Mouse (Mus musculus) granulocyte monocyte progenitor cell, adult 5-6 weeks (primary cell): ENCODE data around the gene Gm14391. TPM values are rescaled to one million over a fixed set of nuclear protein-coding genes. Genes with fewer than 3 reads are reported as not detected.
"Not testable (repeated sequence)": the region's sequence is repeated elsewhere in the genome, so short reads cannot be mapped to it uniquely, and the experiment has no call there.

Experiments used
- ATAC-seq: replicated peaks from 2 replicates; pipeline ENCODE4 v1.8.0; 2016; ENCODE audit warnings: mild to moderate bottlenecking, moderate TSS enrichment, inconsistent platforms; ENCODE audit not compliant: poor library complexity, severe bottlenecking
- total RNA-seq, 2 experiments: library from RNA; stranded (forward) in 1 of 2; stranded (reverse) in 1 of 2; fragments of 200-712, 200-1000 nt in 1 of 2; fragments of >200 nt in 1 of 2; fragmentation: Nextera tagmentation in 1 of 2; gene quantifications; 2 replicates each; pipeline ENCODE4 v1.2.3; 2014 to 2017

Gene Gm14391
- total RNA-seq (2014; fragmentation: Nextera tagmentation), result 7.6 and 11.2 TPM in 2 replicates
- total RNA-seq (2017), result 12.1 and 24.7 TPM in 2 replicates

GRCm38 (mm10) chr2:175206732-175207131, at the start of gene Gm14391:
Gm14391 (minus strand) TSS chr2:175206917.
- ATAC-seq, result peak; percentile 61; the same call in 1 of the 2 replicates

GRCm38 (mm10) chr2:175179008-175179407, 27.7 kb downstream of the Gm14391 start:
- ATAC-seq, result not testable (repeated sequence)

DNA sequence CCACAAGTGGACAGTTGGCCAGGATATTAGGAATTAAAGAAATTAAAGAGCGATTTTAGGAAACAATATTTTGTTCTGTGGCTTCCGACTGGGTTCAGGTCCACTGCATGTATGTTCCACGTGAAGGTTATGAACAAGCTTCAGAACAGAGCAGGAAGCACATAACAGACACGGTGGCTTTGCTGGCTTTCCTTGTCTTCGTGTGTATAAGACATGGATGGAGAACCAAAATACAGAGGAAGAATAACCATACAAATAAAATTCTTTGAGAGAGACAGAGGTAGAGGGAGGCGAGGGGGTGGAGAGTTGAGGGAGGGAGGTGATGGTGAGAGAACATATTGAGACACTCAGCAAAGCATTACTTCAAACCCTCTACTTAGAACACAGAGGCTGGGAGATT, 30.4 kb downstream of the Gm14391 start:
- no peak for ATAC-seq

DNA sequence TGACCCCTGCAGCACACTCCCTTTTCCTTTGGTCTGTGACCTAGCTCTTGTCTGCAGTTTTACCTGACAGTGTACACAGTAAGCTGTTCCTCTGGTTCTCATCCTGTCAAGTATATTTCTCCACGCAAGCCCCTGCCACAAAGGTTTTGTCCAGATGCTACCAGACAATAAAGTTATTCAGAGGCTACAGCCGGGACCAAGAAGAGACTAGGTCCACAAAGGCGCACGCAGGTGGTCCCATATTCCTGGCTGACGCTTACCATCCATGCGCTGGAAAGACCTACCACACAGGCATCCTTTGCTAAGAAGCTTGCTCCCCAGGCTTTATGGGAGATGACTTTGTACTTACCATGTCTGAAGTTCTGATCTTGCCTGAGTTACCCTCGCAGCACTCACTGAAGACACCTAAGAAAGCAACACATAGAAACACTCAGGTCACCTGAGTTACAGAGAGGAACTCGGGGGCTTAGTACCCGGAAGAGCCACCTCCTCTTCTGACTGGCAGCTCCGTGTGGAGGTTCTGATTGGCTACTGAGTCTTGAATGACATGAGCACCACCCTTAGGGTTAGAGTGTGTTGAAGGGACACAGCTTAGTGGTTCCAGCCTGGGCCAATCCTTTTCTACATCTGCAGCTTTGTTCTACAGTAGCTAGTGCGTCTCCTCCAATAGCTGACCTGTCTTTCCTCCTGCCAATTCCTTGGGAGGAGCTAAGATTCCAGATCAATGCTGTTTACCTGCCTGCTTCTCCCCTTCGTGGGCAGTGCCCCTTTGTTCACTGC, 31.1 kb downstream of the Gm14391 start, which contains the start of gene Gm14443:
TSS of gene Gm14443 (minus strand) at position 471 of the 780 bp plus-strand sequence.
- ATAC-seq, result not testable (repeated sequence)

GRCm38 (mm10) chr2:175174058-175174457, 32.7 kb downstream of the Gm14391 start:
- ATAC-seq, result not testable (repeated sequence)

- ATAC-seq, result not testable (repeated sequence)
Observed at GRCm38 (mm10) chr2:175172906-175173595, 33.7 kb downstream of the Gm14391 start.

- ATAC-seq, result no peak
Observed at GRCm38 (mm10) chr2:175172123-175172522, 34.6 kb downstream of the Gm14391 start.

- not testable (repeated sequence) for ATAC-seq
Observed at GRCm38 (mm10) chr2:175166870-175167269, 39.8 kb downstream of the Gm14391 start.

GRCm38 (mm10) chr2:175165110-175165509, 41.6 kb downstream of the Gm14391 start:
- ATAC-seq, result not testable (repeated sequence)

DNA sequence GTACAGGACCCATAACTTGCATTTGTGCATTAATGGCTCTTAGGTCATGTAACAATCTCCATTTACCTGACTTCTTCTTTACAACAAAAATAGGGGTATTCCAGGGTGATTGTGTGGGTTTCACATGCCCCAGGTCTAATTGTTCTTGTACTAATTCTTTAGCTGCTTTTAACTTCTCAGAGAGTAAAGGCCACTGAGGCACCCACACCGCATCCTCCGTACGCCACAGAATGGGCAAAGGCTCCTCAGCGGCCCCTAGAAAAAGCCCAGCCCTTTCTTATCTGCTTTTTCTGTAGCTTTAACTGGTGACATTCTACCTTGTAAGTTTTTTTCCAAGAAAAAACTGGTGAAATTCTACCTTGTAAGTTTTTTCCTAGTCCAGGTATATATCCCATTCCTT, 45.3 kb downstream of the Gm14391 start:
- not testable (repeated sequence) for ATAC-seq

DNA sequence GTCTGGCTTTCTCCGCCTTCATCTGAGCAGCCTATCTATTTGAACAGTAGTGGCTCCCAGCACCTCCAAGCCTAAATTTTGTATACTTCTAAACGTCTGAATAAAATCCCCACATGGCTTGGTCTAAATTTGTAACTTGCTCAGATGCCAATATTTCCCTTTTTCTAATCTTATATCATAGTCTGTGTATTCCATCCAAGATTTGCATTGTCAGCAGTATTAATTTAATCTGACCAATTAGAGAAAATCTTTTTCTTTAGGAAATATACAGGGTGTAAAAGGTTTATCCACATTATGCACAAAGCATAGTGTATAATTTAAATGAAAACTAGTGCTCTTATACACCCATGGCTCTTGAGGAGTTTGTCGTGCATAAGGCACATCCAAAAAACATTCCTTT, 48.1 kb downstream of the Gm14391 start:
- no peak for ATAC-seq

- ATAC-seq, result no peak
Observed at GRCm38 (mm10) chr2:175156696-175157095, 50.0 kb downstream of the Gm14391 start.

DNA sequence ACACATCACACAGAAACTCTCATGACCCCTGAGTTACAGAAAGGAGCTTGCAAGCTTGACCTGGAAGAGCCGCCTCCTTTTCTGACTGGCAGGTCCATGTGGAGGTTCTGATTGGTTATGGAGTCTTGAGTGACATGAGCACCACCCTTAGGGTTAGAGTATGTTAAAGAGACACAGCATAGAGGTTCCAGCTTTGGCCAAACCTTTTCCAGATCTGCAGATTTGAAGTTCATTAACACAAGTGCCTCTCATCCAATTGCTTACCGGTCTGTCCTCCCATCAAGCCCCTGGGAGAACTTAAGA, 64.8 kb downstream of the Gm14391 start, which contains the start of gene Gm14399:
TSS of gene Gm14399 (minus strand) at position 20 of the 303 bp plus-strand sequence.
- ATAC-seq, result peak; percentile 56; the same call in 1 of the 2 replicates

DNA sequence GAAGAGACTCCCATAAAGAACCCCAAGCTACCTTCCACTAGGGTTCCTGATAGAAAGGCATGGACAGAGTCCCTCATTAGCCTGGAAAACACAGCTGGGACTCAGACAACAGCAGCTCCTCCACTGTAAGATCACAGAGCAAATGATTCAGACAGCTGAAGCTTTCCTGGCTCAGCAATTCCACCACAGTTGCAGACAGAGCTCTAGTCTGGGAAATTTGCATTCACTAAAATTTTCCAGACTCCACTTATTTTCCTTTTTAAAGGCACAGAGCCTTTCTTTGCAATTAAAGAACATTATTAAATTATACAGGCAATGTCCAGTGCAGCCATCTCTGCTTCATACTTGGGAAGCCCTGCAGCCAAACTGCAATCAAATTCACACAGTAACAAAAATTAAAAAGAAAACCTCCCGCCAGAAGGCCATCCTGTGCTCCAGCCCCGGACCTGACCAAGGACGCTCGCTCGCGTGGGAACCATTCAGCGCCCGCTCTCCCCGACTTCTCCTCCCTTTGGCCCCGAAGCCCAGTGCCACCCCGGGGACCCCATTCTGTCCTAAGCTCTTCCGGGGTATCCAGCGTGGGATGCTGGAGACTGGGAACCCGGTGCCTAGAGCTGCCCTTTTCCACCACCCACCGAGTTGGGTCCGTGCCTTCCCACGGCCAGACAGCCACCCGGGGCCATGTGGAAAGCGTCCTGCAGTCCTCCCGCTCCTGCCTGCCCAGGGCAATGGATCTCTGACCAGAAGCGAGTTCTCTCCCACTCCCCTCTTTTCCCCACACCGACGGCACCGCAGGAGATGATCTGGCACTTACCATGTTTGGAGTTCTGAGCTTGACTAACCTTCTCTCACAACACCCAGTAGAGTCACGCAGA, 65.4 kb downstream of the Gm14391 start:
- peak; percentile 61 for ATAC-seq

Other genes starting within 250 kb of the Gm14391 start
- not detected in 2 replicates for gene Gm14444, start 196.7 kb downstream of the Gm14391 start, total RNA-seq (2014; fragmentation: Nextera tagmentation)
- not detected in 2 replicates for gene Gm14444, start 196.7 kb downstream of the Gm14391 start, total RNA-seq (2017)
- gene Gm14393, start 139.1 kb downstream of the Gm14391 start, total RNA-seq (2014; fragmentation: Nextera tagmentation), result not detected in 2 replicates
- not detected in 2 replicates for gene Gm14393, start 139.1 kb downstream of the Gm14391 start, total RNA-seq (2017)
- 4.1 and 17.1 TPM in 2 replicates for gene Gm14399, start 64.9 kb downstream of the Gm14391 start, total RNA-seq (2014; fragmentation: Nextera tagmentation)
- 15.5 and 60.9 TPM in 2 replicates for gene Gm14399, start 64.9 kb downstream of the Gm14391 start, total RNA-seq (2017)
- gene Gm14443, start 31.0 kb downstream of the Gm14391 start, total RNA-seq (2014; fragmentation: Nextera tagmentation), result 0.06 TPM in 1 of 2 replicates, not detected in the other
- gene Gm14443, start 31.0 kb downstream of the Gm14391 start, total RNA-seq (2017), result 0.22 and 0.31 TPM in 2 replicates
- 14.1 and 17.3 TPM in 2 replicates for gene Gm14440, start 68.2 kb upstream of the Gm14391 start, total RNA-seq (2014; fragmentation: Nextera tagmentation)
- gene Gm14440, start 68.2 kb upstream of the Gm14391 start, total RNA-seq (2017), result 9.7 TPM in 1 of 2 replicates, not detected in the other
- 24.3 and 33.5 TPM in 2 replicates for gene Gm4631, start 131.3 kb upstream of the Gm14391 start, total RNA-seq (2014; fragmentation: Nextera tagmentation)
- 21.0 and 21.9 TPM in 2 replicates for gene Gm4631, start 131.3 kb upstream of the Gm14391 start, total RNA-seq (2017)
- gene Zfp968, start 165.5 kb upstream of the Gm14391 start, total RNA-seq (2014; fragmentation: Nextera tagmentation), result 0.24 and 13.8 TPM in 2 replicates
- gene Zfp968, start 165.5 kb upstream of the Gm14391 start, total RNA-seq (2017), result 5.2 and 20.6 TPM in 2 replicates
- gene Gm4724, start 228.9 kb upstream of the Gm14391 start, total RNA-seq (2014; fragmentation: Nextera tagmentation), result 8.3 TPM in 1 of 2 replicates, not detected in the other
- gene Gm4724, start 228.9 kb upstream of the Gm14391 start, total RNA-seq (2017), result 7.0 and 24.2 TPM in 2 replicates